Mouse (Mus musculus) right cerebral cortex, postnatal 25 days (tissue): ENCODE measurements around the gene Rap1gap.

ENCODE experiments used
- DNase-seq: peaks from one replicate; pipeline ENCODE4 v3.0.0; 2022

Rap1gap gene

GRCm38 (mm10) chr4:137663491-137663890, 1.0 kb upstream of the Rap1gap start:
- DNase-seq: no peak

GRCm38 (mm10) chr4:137664980-137665675, 602 bp downstream of the Rap1gap start:
- DNase-seq: peak; percentile 51

GRCm38 (mm10) chr4:137665791-137666190, 1.3 kb downstream of the Rap1gap start:
- DNase-seq: no peak

GRCm38 (mm10) chr4:137666283-137666957, 1.9 kb downstream of the Rap1gap start:
- DNase-seq: no peak

- no peak for DNase-seq
Measured at GRCm38 (mm10) chr4:137666958-137667345, 2.4 kb downstream of the Rap1gap start.

GRCm38 (mm10) chr4:137667747-137668146, 3.2 kb downstream of the Rap1gap start:
- no peak for DNase-seq

GRCm38 (mm10) chr4:137671711-137672500, 7.4 kb downstream of the Rap1gap start:
- DNase-seq: no peak

GRCm38 (mm10) chr4:137675566-137675965, 11.0 kb downstream of the Rap1gap start:
- DNase-seq: no peak

- peak; percentile 76 for DNase-seq
Measured at GRCm38 (mm10) chr4:137676057-137676456, 11.5 kb downstream of the Rap1gap start.

- DNase-seq: no peak
Measured at GRCm38 (mm10) chr4:137676700-137677484, 12.4 kb downstream of the Rap1gap start.

- no peak for DNase-seq
Measured at GRCm38 (mm10) chr4:137677906-137678305, 13.4 kb downstream of the Rap1gap start.

GRCm38 (mm10) chr4:137678568-137678967, 14.0 kb downstream of the Rap1gap start:
- no peak for DNase-seq

GRCm38 (mm10) chr4:137679979-137680550, 15.5 kb downstream of the Rap1gap start:
- no peak for DNase-seq

GRCm38 (mm10) chr4:137680721-137681120, 16.2 kb downstream of the Rap1gap start:
- DNase-seq: no peak

- DNase-seq: peak; percentile 73
Measured at GRCm38 (mm10) chr4:137681408-137682104, 17.0 kb downstream of the Rap1gap start.

- no peak for DNase-seq
Measured at GRCm38 (mm10) chr4:137682961-137683453, 18.5 kb downstream of the Rap1gap start.

- DNase-seq: no peak
Measured at GRCm38 (mm10) chr4:137684830-137685343, 20.4 kb downstream of the Rap1gap start.

GRCm38 (mm10) chr4:137686303-137686702, 21.8 kb downstream of the Rap1gap start:
- DNase-seq: no peak

GRCm38 (mm10) chr4:137687234-137687825, 22.8 kb downstream of the Rap1gap start:
- no peak for DNase-seq

GRCm38 (mm10) chr4:137692107-137692902, 27.8 kb downstream of the Rap1gap start:
- DNase-seq: no peak
